Mouse (Mus musculus) embryonic facial prominence, embryonic 10.5 days (tissue): ENCODE measurements around the gene Tmem255b. TPM values are rescaled to one million over a fixed set of nuclear protein-coding genes. Genes with fewer than 3 reads are reported as not detected.

Experiments
- DNase-seq: peaks from one replicate; pipeline ENCODE4 v3.0.0-alpha.2; 2017; ENCODE audit warnings: low spot score
- H3K27ac ChIP-seq: fragments of 300-500 bp; sonication (generic); replicated peaks from 2 replicates; pipeline ENCODE4 v1.5.1; 2016; ENCODE audit warnings: mild to moderate bottlenecking
- H3K27me3 ChIP-seq: fragments of 300-500 bp; sonication (generic); replicated peaks from 2 replicates; pipeline ENCODE4 v1.6.1; 2016; ENCODE audit warnings: low read depth, mild to moderate bottlenecking; ENCODE audit not compliant: poor library complexity, severe bottlenecking
- H3K36me3 ChIP-seq: fragments of 300-500 bp; sonication (generic); replicated peaks from 2 replicates; pipeline ENCODE4 v1.6.1; 2016; ENCODE audit warnings: mild to moderate bottlenecking, moderate library complexity
- H3K4me1 ChIP-seq: fragments of 300-500 bp; sonication (generic); 2 replicates; pipeline ENCODE4 v1.6.1; 2016
- H3K4me3 ChIP-seq: fragments of 300-500 bp; sonication (generic); 2 replicates; pipeline ENCODE4 v1.5.1; 2016; ENCODE audit warnings: mild to moderate bottlenecking, moderate library complexity
- H3K9me3 ChIP-seq: fragments of 300-500 bp; sonication (generic); 2 replicates; pipeline ENCODE4 v1.6.1; 2016; ENCODE audit warnings: mild to moderate bottlenecking
- WGBS: fragments of 180-500 bp; shearing (Covaris S2); methylation state at CpG from one replicate; pipeline ENCODE4 v1.1.7; 2016; 5-methylcytosine and 5-hydroxymethylcytosine counted together
- polyA plus RNA-seq: library from polyadenylated mRNA; unstranded; fragments of >200 nt; fragmentation: Nextera tagmentation; extraction: Ambion mirVana; gene quantifications from 2 replicates; pipeline ENCODE4 v1.2.1, GENCODE M21; 2016

Gene Tmem255b
- polyA plus RNA-seq, 1 experiment from 2014 or later = 0.20 TPM

GRCm38 (mm10) chr8:13504894-13505674 is 70.1 kb downstream of the Tmem255b start:
- Histone ChIP-seq H3K4me3 (no peak overlapping the region), H3K27ac (no peak overlapping the region), H3K27me3 (no peaks in the 10 kb centered on the region), H3K4me1 (no peaks in the 10 kb centered on the region), H3K9me3 (no peaks in the 10 kb centered on the region), H3K36me3 (no peaks in the 10 kb centered on the region)
- no peak for DNase-seq

- H3K27me3 ChIP-seq = no peaks in the 10 kb centered on the region
- no peak overlapping the region for H3K27ac ChIP-seq
- H3K36me3 ChIP-seq = no peaks in the 10 kb centered on the region
- no peaks in the 10 kb centered on the region for H3K4me1 ChIP-seq
- no peak for DNase-seq
- no peaks in the 10 kb centered on the region for H3K9me3 ChIP-seq
- H3K4me3 ChIP-seq = no peak overlapping the region
- 59% methylated on average over 4 of the region's 4 CpGs for WGBS
Measured at GRCm38 (mm10) chr8:13506849-13507248, 71.9 kb downstream of the Tmem255b start.

GRCm38 (mm10) chr8:13507284-13507937 is 72.4 kb downstream of the Tmem255b start:
- DNase-seq = no peak
- Histone ChIP-seq H3K9me3 (no peaks in the 10 kb centered on the region), H3K27me3 (no peaks in the 10 kb centered on the region), H3K4me1 (no peaks in the 10 kb centered on the region), H3K27ac (no peak overlapping the region), H3K4me3 (no peak overlapping the region), H3K36me3 (no peaks in the 10 kb centered on the region)
- 87% methylated on average over 3 of the region's 3 CpGs for WGBS

- H3K4me3 ChIP-seq = no peak overlapping the region
- no peaks in the 10 kb centered on the region for H3K9me3 ChIP-seq
- H3K36me3 ChIP-seq = no peaks in the 10 kb centered on the region
- H3K4me1 ChIP-seq = no peaks in the 10 kb centered on the region
- H3K27ac ChIP-seq = no peak overlapping the region
- WGBS = 76% methylated on average over 5 of the region's 5 CpGs
- no peak for DNase-seq
- H3K27me3 ChIP-seq = no peaks in the 10 kb centered on the region
Measured at GRCm38 (mm10) chr8:13512016-13512415, 77.0 kb downstream of the Tmem255b start.

- 81% methylated on average over 6 of the region's 6 CpGs for WGBS
- Histone ChIP-seq H3K27me3 (no peaks in the 10 kb centered on the region), H3K4me3 (no peak overlapping the region), H3K9me3 (no peaks in the 10 kb centered on the region), H3K36me3 (no peaks in the 10 kb centered on the region), H3K4me1 (no peaks in the 10 kb centered on the region), H3K27ac (no peak overlapping the region)
- DNase-seq = no peak
Measured at GRCm38 (mm10) chr8:13512677-13513076, 77.7 kb downstream of the Tmem255b start.

GRCm38 (mm10) chr8:13513556-13514370 is 78.8 kb downstream of the Tmem255b start:
- H3K4me3 ChIP-seq = no peak overlapping the region
- no peaks in the 10 kb centered on the region for H3K9me3 ChIP-seq
- no peaks in the 10 kb centered on the region for H3K4me1 ChIP-seq
- no peak overlapping the region for H3K27ac ChIP-seq
- DNase-seq = no peak
- H3K27me3 ChIP-seq = no peaks in the 10 kb centered on the region
- H3K36me3 ChIP-seq = no peaks in the 10 kb centered on the region
- WGBS = 85% methylated on average over 5 of the region's 5 CpGs

GRCm38 (mm10) chr8:13516011-13516442 is 81.0 kb downstream of the Tmem255b start:
- Histone ChIP-seq H3K4me3 (no peak overlapping the region), H3K4me1 (no peaks in the 10 kb centered on the region), H3K27ac (no peak overlapping the region), H3K36me3 (no peaks in the 10 kb centered on the region), H3K27me3 (no peaks in the 10 kb centered on the region), H3K9me3 (no peaks in the 10 kb centered on the region)
- DNase-seq = no peak
- 92% methylated on average over 7 of the region's 7 CpGs for WGBS

GRCm38 (mm10) chr8:13516728-13517127 is 81.7 kb downstream of the Tmem255b start:
- Histone ChIP-seq H3K9me3 (no peaks in the 10 kb centered on the region), H3K4me1 (no peaks in the 10 kb centered on the region)
- WGBS = 89% methylated on average over 5 of the region's 5 CpGs

GRCm38 (mm10) chr8:13517284-13517781 is 82.3 kb downstream of the Tmem255b start:
- no peak for DNase-seq
- Histone ChIP-seq H3K36me3 (no peaks in the 10 kb centered on the region), H3K4me3 (no peak overlapping the region), H3K27ac (no peak overlapping the region), H3K4me1 (no peaks in the 10 kb centered on the region), H3K27me3 (no peaks in the 10 kb centered on the region), H3K9me3 (no peaks in the 10 kb centered on the region)
- 92% methylated on average over 6 of the region's 6 CpGs for whole genome bisulfite sequencing

More at GRCm38 (mm10) chr8:13516728-13517127, 81.7 kb downstream of the Tmem255b start:
- no peaks in the 10 kb centered on the region for H3K36me3 ChIP-seq
- H3K27ac ChIP-seq = no peak overlapping the region
- no peaks in the 10 kb centered on the region for H3K27me3 ChIP-seq
- no peak for DNase-seq
- no peak overlapping the region for H3K4me3 ChIP-seq

Other genes starting within 250 kb of the Tmem255b start
- gene Grtp1, start 234.6 kb upstream of the Tmem255b start, polyA plus RNA-seq = 15.3 and 15.4 TPM in 2 replicates
- 0.39 and 0.70 TPM in 2 replicates for gene Adprhl1, start 181.0 kb upstream of the Tmem255b start, polyA plus RNA-seq
- 22.5 and 23.7 TPM in 2 replicates for gene Dcun1d2, start 147.1 kb upstream of the Tmem255b start, polyA plus RNA-seq
- gene Tmco3, start 147.0 kb upstream of the Tmem255b start, polyA plus RNA-seq = 33.7 and 37.8 TPM in 2 replicates
- gene Tfdp1, start 96.4 kb upstream of the Tmem255b start, polyA plus RNA-seq = 182 and 193 TPM in 2 replicates
- not detected in 2 replicates for gene Atp4b, start 38.4 kb upstream of the Tmem255b start, polyA plus RNA-seq
- 0.02 and 0.03 TPM in 2 replicates for gene Grk1, start 30.1 kb upstream of the Tmem255b start, polyA plus RNA-seq
- gene Gas6, start 59.3 kb downstream of the Tmem255b start, polyA plus RNA-seq = 7.8 and 8.2 TPM in 2 replicates
- gene 1700029H14Rik, start 127.3 kb downstream of the Tmem255b start, polyA plus RNA-seq = not detected in 2 replicates
- 26.3 and 27.3 TPM in 2 replicates for gene Rasa3, start 242.4 kb downstream of the Tmem255b start, polyA plus RNA-seq